ENCODE assay signal across 25 mouse cellular contexts in the genomic region with DNA sequence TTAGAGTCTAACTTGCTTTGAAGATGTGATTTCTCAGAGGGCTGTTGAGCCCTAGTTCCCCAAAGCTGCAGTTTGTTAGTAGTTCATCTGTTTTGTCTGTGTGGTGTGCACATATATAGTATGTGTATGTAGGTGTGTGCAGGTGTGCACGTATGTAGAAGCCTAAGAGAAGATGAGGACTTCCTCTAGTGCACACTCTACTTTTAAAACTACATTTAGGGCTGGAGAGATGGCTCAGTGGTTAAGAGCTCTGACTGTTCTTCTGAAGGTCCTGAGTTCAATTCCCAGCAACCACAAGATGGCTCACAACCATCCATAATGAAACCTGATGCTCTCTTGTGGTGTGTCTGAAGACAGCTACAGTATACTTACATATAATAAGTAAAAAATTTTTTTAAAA. TPM values are rescaled to one million over a fixed set of nuclear protein-coding genes. Genes with fewer than 3 reads are reported as not detected.
"Had no signal": no experiment of that assay in that cellular context is flagged by ENCODE, and none has a peak within 500 bp of the region (broad histone marks: within the 10 kb centered on the region; RNA-seq: fewer than 3 reads in every experiment).

No protein-coding gene starts in this region.

- H3K27ac ChIP-seq: neural tube, embryonic 13.5 days; neural tube, embryonic 15.5 days; stomach, embryonic 15.5 days; stomach, postnatal 0 days had no signal

- DNase-seq: retina, postnatal 1 day; right cerebral cortex, adult 18-20 months; right cerebral cortex, postnatal 14 days; right cerebral cortex, postnatal 25 days; right cerebral cortex, postnatal 4 days; spleen, adult 18-20 months; thymus, adult 18-20 months; thymus, adult 2 months; thymus, postnatal 14 days; thymus, postnatal 25 days; thymus, postnatal 36 days; thymus, postnatal 4 days had no signal

- H3K9me3 ChIP-seq: neural tube, embryonic 13.5 days; neural tube, embryonic 15.5 days; stomach, embryonic 15.5 days had no signal

- H3K4me3 ChIP-seq: neural tube, embryonic 13.5 days; neural tube, embryonic 15.5 days; stomach, embryonic 15.5 days had no signal

- H3K36me3 ChIP-seq: neural tube, embryonic 13.5 days; neural tube, embryonic 15.5 days; stomach, embryonic 15.5 days had no signal

- H3K4me2 ChIP-seq: neural tube, embryonic 13.5 days; neural tube, embryonic 15.5 days; stomach, embryonic 15.5 days had no signal

- H3K9ac ChIP-seq: neural tube, embryonic 13.5 days; neural tube, embryonic 15.5 days; stomach, embryonic 15.5 days had no signal

RNA-seq across cellular contexts. Expression of a gene that starts 16.6 kb away (rescaled TPM):
- total RNA-seq: neutrophil, adult 5-6 weeks had no signal
- polyA plus RNA-seq: neural tube, embryonic 13.5 days; neural tube, embryonic 14.5 days; neural tube, embryonic 15.5 days; small intestine, adult 2 months; spleen, adult 2 months; stomach, embryonic 14.5 days; stomach, embryonic 15.5 days; stomach, embryonic 16.5 days; stomach, postnatal 0 days; testis, adult 2 months; thymus, adult 2 months; thymus, postnatal 0 days; urinary bladder, adult 2 months had no signal
